Mouse (Mus musculus) embryo, embryonic 9.5 days (tissue): Measurements from ENCODE around the gene Timm8b.

Source experiments
- DNase-seq: peaks from one replicate; pipeline ENCODE4 v3.0.0-alpha.2; 2017; ENCODE audit errors: extremely low spot score

Gene Timm8b

GRCm38 (mm10) chr9:50603189-50603997 is at the start of gene Timm8b, which contains the start of gene Sdhd:
TSS of gene Timm8b (plus strand) at chr9:50603910.
TSS of gene Sdhd (minus strand) at chr9:50603812.
- peak; percentile 90 for DNase-seq

GRCm38 (mm10) chr9:50554241-50555093 is 49.2 kb upstream of the Timm8b start, which contains the start of gene Il18:
TSS of gene Il18 (plus strand) at chr9:50554827.
- DNase-seq: peak; percentile 49

GRCm38 (mm10) chr9:50555094-50555446 is 48.6 kb upstream of the Timm8b start, which contains the start of gene Bco2:
TSS of gene Bco2 (minus strand) at chr9:50555181.
- no peak for DNase-seq

- no peak for DNase-seq
Observed at GRCm38 (mm10) chr9:50561145-50561917, 42.4 kb upstream of the Timm8b start, which contains the start of gene Tex12. TSS of gene Tex12 (minus strand) at chr9:50561325.

GRCm38 (mm10) chr9:50561918-50562360 is 41.8 kb upstream of the Timm8b start:
- no peak for DNase-seq

- DNase-seq: no peak
Observed at GRCm38 (mm10) chr9:50565173-50565572, 38.5 kb upstream of the Timm8b start.

- no peak for DNase-seq
Observed at GRCm38 (mm10) chr9:50565940-50566339, 37.8 kb upstream of the Timm8b start.

- DNase-seq: no peak
Observed at GRCm38 (mm10) chr9:50567372-50567771, 36.3 kb upstream of the Timm8b start.

- no peak for DNase-seq
Observed at GRCm38 (mm10) chr9:50567881-50568280, 35.8 kb upstream of the Timm8b start.

GRCm38 (mm10) chr9:50569599-50570525 is 33.8 kb upstream of the Timm8b start:
- DNase-seq: no peak

- no peak for DNase-seq
Observed at GRCm38 (mm10) chr9:50580370-50580769, 23.3 kb upstream of the Timm8b start.

- no peak for DNase-seq
Observed at GRCm38 (mm10) chr9:50585145-50585818, 18.4 kb upstream of the Timm8b start.

- DNase-seq: no peak
Observed at GRCm38 (mm10) chr9:50586955-50587354, 16.8 kb upstream of the Timm8b start.

- no peak for DNase-seq
Observed at GRCm38 (mm10) chr9:50590856-50591518, 12.7 kb upstream of the Timm8b start.

GRCm38 (mm10) chr9:50592955-50593354 is 10.8 kb upstream of the Timm8b start:
- DNase-seq: no peak

GRCm38 (mm10) chr9:50593544-50593943 is 10.2 kb upstream of the Timm8b start:
- DNase-seq: peak; percentile 11

GRCm38 (mm10) chr9:50594794-50595417 is 8.8 kb upstream of the Timm8b start:
- DNase-seq: no peak

- no peak for DNase-seq
Observed at GRCm38 (mm10) chr9:50596973-50597372, 6.7 kb upstream of the Timm8b start.

GRCm38 (mm10) chr9:50601536-50601935 is 2.2 kb upstream of the Timm8b start:
- DNase-seq: no peak
